Mouse (Mus musculus) neural tube, embryonic 10.5 days (tissue): ENCODE results near the gene Neu1.
"Not testable (repeated sequence)": the region's sequence is repeated elsewhere in the genome, so short reads cannot be mapped to it uniquely, and the experiment has no call there.

Experiments
- DNase-seq: peaks from one replicate; pipeline ENCODE4 v3.0.0-alpha.2; 2017; ENCODE audit warnings: low spot score; ENCODE audit errors: extremely low spot score

Gene Neu1

DNA sequence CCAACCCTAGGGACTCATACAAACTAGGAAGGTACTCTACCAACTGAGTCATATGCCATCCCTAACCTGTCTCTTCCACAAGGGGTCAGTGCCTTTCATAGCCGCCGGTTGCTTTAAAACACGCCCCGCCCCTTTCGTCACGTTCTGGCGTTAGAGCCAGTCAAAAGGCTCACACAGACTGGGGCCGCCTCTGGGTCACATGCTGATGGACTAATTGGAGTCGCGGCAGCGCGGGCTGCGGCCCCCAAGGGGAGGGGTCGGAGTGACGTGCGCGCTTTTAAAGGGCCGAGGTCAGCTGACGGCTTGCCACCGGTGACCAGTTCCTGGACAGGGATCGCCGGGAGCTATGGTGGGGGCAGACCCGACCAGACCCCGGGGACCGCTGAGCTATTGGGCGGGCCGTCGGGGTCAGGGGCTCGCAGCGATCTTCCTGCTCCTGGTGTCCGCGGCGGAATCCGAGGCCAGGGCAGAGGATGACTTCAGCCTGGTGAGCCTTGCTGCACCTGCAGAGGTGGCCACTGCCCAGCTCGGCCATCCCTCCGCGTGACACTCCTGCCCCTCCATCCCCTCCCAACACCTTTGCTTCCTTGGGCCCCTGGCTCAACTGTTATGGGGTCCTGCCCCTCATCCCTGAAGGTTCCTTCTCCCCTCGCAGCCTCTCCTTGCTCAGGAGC is at the start of gene Neu1:
Neu1 (plus strand) TSS at position 193 of the 674 bp plus-strand sequence.
- peak; percentile 94 for DNase-seq

DNA sequence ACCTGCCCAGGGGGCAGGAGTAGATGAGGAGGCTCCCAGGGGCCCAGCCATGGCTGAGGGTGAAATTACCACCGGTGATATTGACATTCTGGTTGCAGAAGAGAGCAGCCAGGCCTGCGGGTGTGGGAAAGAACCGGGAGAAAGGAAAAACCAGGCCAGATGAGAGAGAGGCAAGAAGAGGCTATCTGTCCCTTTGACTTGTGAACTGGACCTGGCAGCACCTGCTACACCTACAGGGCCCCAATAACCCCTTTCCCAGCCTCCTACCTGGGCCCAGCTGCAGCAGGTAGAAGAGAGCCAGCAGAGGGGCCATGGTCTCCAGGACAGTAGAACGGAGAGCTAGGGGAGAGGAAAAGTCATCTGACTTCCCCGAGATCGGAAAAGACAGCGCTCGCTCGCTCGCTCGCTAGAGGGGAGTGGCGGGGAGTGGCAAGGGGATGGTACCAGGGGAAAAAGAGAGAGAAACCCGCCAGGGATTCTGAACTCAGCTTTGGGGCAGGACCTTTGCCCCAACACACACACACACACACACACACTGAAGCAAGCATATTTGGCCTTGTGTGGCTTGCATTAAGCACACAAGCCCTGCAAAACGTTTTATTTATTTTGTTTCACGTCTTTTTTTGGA is 49.3 kb upstream of the Neu1 start, which contains the start of gene Gm20547:
Gm20547 (minus strand) TSS at position 360 of the 628 bp plus-strand sequence.
- no peak for DNase-seq

DNA sequence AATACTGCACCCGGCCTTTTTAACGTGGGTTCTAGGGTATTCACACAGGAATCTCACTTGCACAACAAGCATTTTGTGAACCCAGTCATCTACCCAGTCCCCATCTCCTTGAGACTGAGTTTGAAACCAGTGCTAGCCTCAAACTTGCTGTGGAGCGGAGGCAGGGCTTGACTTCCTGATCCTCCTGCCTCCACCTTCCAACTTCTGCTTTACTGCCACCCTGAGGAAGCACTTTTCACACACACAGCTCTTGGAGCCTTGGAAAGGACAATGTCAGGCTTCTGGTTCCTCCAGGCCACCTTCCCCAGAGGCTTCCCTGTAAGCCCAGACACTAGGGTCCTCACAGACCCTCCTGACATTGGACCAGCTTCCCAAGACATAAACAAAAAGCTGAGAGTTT is 47.7 kb upstream of the Neu1 start:
- no peak for DNase-seq

DNA sequence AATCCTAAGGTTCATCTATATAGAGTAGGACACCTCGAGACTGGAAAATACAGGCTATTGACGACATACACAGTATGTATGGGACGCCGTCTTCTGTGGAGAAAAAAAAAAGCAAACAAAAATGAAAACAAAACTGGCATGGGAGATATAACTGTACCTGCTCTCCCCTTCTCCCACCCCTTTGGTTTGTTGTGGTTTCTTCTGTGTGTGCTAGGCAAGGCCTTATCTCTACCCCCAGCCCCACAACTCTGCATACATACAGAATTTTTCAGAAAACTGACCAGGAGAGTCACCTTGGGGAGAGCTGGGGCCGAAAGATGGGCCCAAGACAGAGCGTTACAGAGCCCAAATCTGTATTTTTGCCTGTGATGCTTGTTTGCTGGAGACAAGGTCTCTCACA is 46.3 kb upstream of the Neu1 start:
- DNase-seq: no peak

DNA sequence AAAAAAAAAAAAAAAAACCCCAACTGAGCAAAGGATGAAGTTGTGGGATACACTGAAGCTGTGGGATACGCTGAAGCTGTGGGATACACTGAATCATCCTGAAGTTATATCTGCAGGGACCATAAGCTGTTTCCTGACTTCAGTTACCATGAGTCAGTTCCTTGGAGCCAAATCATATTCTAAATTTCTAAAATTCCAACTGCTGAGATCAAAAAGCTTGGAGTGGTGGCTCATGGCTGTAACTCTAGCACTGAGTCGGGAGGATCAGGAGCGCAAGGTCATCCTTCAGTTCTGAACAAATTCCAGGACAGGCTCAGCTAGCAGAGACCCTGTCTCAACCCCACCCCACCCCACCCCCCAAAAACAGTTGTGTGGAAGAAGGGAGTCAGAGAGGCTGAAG is 45.4 kb upstream of the Neu1 start:
- no peak for DNase-seq

DNA sequence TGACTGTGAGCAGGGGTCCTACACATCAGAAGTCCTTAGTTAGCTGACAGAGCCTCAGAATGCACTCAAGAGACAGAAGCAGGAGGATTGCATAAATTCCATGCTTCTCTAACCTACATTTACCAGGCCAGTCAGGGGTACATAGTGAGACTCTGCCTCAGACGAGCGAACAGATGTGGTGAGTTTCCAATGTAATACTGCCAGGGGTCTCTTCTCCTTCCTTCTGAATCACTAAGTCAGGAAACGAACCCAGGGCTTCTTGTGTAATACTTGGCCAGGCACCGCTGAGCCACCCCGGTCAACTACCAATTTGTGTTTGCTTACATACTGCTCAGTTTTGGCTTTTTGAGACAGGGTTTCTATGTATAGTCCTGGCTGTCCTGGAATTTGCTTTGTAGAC is 43.1 kb upstream of the Neu1 start:
- DNase-seq: no peak

DNA sequence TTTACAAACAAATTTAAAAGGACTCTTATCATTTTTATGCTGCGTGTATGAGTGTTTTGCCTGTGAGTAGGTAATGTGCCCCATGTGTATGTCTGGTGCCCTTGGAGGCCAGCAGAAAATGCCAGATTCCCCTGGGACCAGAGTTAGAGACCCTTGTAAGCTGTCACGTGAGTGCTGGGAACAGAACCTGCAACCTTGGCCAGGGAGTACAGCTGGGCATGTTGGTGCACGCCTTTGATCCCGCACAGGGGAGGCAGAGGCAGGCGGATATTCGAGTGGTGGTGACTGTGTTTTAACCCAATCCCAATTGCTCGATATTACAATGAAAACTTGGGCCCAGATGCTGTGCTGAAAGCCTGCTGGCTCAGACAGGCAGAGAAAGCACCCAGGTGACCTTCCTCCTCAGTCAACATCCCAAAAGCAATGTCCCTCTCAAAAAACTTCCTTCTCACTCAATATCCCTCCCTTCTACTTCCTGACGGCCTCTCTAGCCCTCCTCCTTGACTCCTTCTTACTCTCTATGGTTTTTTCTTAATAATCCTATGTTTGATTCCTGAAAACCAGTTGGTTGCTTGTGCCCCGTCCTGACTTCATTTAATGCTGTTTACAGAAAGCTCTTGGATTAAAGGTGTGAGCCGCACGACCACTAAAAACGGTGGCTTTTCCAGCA is 40.8 kb upstream of the Neu1 start:
- DNase-seq: no peak

DNA sequence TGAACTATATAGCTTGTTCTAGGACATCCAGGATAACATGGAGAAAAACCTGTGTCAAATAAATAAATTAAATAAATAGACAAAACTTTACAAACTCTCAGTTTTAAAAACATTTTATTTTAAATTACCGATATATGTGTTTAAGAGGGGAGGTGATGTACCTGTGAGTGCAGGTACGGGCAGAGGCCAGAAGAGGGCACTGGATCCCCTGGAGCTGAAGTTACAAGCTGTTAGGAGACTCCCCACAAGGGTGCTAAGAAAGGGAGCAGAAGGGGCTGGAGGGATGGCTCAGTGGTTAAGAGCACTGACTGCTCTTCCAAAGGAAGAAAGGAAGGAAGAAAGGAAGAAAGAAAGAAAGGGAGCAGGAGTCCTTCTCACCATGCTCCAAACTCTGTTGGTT is 39.7 kb upstream of the Neu1 start:
- DNase-seq: no peak

DNA sequence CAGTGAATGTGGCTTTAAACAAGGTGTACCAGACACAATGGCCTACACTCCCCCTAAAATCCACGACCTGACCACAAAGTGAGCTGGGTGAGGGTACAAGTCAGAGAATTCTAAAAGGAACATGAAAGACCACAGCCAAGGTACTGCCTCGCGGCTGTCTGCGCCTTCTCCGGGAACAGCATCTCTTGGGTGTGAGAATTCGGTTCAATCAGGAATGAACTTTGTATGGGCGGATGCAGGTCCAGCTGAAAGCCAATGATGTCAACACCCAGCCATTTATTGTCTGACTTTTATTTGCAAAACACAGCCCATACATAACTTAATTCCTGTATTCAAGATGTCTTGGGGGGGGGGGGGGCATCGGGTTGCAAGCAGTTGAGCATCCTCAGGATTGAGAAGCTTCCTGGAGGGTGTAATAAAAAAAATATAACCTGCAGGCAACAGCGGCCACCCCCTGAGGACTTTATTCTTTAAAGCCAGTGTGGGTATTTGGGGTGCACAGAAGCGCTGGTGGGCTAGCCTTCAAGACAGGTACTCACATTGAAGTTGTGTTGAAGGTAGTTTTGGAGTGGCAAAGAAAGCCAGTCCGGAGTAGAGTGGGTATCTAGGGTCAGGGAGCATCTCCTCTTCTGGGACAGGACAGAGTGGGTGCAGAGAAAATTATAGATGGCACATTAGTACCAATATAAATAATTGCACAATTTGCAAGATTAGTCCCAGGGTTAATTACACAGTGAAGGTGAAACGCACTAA is 37.8 kb upstream of the Neu1 start:
- no peak for DNase-seq

DNA sequence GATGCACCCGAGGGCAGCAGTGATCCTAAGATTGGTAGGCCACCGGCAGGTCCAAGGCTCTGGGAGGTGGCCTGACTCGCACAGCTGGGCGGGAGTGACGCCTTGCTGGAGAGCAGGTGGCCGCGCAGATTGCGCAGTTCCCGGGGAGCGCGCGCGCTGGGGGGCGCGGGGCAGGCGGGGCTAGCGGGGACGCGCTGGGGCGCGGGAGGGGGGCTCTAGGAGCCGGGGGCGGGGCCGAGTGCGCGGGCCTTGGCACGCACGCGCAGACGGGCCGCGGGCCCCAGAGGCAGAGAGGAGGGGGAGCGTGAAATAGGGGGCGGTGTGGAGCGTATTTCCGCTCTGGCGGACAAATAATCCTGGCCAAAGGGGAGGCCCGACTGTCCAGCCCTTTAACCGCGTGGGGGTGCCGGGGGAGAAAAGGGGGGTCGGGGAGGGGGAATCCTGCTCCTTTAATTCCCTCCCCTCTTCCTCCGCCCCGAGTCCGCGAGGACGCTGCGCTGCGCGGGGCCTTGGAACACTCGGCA is 36.9 kb upstream of the Neu1 start:
- peak; percentile 94 for DNase-seq

DNA sequence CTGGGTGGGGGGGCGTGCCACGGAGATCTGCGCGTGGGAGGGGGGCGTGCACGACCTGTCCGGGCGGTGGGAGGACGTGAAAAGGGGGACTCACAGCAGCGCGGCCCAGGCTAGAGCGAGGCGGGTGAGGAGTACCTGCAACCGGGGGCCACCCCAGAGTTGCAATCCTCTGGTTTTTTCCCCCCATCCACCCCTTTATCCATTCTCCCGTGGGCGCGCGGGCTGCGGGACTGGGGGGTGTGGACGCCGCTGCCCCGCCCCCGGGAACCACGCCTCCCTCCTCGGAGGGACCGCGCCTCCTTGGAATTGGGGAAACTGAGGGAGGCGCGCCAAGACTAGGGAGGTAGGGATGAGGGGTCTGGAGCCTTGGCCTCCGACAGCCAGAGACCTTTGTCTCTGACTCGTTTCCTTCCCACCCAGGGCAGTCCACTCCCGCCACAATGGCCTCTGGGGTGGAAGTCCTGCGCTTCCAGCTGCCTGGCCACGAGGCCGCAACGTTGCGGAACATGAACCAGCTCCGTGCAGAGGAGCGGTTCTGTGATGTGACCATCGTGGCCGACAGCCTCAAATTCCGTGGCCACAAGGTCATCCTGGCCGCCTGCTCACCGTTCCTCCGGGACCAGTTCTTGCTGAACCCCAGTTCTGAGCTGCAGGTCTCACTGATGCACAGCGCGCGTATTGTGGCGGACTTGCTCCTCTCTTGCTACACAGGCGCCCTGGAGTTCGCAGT is 36.1 kb upstream of the Neu1 start:
- DNase-seq: peak; percentile 64

DNA sequence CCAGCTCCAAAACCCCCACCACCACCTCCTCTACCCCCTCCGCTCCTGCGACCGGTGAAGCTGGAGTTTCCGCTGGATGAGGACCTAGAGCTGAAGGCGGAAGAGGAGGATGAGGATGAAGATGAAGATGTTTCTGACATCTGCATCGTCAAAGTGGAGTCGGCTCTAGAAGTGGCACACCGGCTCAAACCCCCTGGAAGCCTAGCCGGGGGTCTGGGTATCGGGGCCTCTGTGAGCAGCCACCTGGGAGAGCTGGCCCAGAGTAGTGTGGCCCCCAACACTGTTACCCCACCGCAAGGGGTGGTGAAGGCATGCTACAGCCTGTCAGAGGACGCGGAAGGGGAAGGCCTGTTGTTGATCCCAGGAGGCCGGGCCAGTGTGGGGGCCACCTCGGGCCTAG is 35.3 kb upstream of the Neu1 start:
- DNase-seq: no peak

DNA sequence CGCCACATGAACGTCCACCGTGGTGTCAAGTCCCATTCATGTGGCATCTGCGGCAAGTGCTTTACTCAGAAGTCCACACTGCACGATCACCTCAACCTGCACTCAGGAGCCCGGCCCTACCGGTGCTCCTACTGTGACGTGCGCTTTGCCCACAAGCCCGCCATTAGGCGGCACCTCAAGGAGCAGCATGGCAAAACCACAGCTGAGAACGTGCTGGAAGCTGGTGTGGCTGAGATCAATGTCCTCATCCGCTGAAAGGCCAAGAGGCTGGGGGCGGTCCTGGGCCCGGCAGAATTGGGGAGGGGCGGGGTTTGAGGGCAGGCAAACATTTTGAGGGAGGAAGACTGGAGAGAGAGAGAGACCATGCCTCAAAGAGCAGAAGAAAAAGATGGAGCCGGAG is 34.7 kb upstream of the Neu1 start:
- DNase-seq: no peak

DNA sequence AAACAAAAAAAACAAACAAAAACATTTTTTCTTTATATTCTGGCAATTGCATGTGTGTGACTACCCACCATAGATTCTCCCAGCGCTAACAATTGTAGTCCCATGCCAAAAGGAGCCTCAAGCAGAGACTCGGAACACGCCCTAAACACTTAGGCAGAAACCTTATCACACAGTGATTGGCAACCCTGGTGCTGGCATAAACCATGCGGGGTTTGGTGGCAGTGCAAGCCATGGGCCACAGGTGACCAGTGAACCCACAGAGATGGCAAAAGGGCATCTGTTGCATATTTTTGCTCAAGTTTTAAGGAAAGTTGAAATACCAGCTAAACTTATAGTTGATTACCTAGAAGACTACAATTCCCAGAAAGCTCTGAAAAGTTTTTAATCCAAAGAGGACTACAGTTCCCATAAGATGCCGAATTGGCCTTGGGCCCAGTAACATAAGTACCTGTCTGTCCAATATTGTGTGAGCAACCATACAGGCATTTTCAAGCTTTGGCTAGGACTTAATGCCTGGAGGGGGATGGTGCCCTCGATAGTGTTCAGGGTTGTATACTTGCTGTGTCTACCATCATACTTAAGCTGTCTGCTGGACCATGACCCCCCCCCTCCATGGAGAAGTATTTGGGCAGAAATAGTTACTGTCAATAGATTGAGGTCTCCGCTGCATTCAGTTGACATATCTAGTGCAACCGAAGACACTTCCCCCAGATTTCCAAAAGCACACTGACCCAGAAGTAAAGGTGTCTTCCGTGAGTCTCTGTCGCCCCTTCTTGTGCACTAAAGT is 33.5 kb upstream of the Neu1 start:
- no peak for DNase-seq

DNA sequence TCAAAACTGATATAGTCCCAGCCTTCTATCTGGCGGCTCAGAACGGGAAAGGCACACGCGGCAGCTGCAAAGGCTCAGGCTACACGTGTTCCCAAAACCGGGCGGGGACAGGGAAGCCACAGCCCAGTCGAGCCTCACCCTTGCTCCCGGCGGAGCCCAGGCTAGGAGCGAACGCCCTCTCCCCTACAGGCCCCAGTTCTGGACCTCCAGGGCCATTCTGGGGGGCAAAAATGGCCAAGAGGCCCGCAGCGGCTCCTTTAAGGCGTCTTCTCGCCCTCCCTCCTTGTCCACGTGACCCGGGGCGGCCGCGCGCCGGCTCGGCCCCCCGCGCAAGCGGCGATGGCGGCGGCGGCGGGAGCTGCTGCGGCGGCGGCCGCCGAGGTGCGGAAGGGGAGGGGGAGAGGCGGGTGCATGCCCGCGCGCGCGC is 32.9 kb upstream of the Neu1 start, which contains the start of the genes C2 and Ehmt2:
C2 (minus strand) TSS at position 106 of the 427 bp plus-strand sequence.
Ehmt2 (plus strand) TSS at position 310 of the 427 bp plus-strand sequence.
- DNase-seq: peak; percentile 89

DNA sequence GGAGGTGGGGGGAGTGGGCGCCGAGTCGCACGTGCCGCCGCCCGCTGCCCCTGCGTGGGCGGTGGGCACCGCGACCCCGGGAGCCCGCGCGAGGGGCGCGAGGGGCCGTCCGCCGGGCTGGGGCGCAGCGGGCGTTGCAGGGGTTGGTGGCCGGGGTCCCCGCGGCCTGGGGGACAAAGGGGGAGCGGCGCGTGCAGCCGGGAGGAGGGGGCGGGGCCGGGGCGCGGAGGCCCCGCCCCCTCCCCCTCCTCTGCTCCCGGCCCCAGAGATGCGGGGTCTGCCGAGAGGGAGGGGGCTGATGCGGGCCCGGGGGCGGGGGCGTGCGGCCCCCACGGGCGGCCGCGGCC is 32.4 kb upstream of the Neu1 start:
- no peak for DNase-seq

DNA sequence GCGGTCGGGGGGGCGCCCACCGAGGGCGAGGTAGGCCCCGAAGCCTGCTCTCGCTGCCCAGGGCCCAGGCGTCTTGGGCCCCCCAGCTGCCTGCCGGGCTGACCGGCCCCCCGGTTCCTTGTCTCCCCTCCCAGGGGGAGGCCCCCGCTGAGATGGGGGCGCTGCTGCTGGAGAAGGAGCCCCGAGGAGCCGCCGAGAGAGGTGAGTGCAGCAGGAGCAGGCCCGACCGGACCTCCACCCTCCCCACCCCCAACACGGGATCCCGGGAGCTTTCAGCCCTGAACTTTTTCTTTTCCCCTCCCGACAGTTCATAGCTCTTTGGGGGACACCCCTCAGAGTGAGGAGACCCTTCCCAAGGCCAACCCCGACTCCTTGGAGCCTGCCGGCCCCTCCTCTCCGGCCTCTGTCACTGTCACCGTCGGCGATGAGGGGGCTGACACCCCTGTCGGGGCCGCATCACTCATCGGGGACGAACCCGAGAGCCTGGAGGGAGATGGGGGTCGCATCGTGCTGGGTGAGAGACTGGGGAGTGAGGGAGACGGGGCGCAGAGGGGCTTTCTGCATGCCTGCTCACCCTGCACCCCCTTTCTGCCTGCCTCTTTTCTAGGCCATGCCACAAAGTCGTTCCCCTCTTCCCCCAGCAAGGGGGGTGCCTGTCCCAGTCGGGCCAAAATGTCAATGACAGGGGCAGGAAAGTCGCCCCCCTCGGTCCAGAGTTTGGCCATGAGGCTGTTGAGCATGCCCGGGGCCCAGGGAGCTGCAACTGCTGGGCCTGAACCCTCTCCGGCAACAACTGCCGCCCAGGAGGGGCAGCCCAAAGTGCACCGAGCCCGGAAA is 31.8 kb upstream of the Neu1 start:
- peak; percentile 57 for DNase-seq

DNA sequence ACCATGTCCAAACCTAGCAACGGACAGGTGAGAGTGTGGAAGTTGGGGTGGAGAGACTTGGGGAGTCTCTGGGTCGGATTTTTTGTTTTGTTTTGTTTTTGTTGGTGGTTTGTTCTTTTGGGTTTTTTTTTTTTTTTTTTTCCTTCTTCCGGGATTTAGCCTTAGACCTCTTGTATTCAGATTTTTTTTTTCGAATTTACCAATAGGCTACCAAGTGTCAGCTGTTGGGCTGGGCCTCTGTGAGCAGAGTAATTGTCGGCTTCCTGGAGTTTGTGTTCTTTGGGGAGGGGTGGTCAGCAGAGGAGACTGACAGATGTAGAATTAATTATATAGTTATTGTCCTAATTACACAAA is 31.2 kb upstream of the Neu1 start:
- DNase-seq: no peak

DNA sequence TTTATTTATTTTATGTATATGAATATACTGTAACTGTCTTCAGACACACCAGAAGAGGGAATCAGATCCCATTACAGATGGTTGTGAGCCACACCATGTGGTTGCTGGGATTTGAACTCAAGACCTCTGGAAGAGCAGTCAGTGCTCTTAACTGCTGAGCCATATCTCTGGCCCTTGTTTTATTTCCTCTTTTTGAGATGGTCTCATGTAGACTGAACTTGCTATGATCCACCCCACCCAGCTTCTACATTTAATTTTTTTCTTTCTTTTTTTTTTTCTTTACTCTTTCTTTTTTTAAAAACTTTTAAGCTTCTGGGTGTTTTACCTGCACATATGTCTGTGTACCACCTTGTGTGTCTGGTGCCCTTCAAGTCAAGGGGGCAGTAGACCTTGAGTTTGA is 30.2 kb upstream of the Neu1 start:
- not testable (repeated sequence) for DNase-seq
